Mouse (Mus musculus) neural tube, embryonic 11.5 days (tissue): ENCODE results near the gene Ggcx. TPM values are rescaled to one million over a fixed set of nuclear protein-coding genes. Genes with fewer than 3 reads are reported as not detected.

ENCODE experiments used
- ATAC-seq: fragments of 200-750 bp; cut with Nextera tagmentation; 2 replicates; pipeline ENCODE4 v1.8.0; 2017; ENCODE audit warnings: moderate number of reproducible peaks, mild to moderate bottlenecking, moderate TSS enrichment, moderate library complexity; ENCODE audit not compliant: insufficient read depth, low FRiP score, low TSS enrichment
- DNase-seq: peaks from one replicate; pipeline ENCODE4 v3.0.0-alpha.2; 2015; ENCODE audit warnings: low spot score
- H3K27ac ChIP-seq: fragments of 300-500 bp; sonication (generic); 2 replicates; pipeline ENCODE4 v1.5.1; 2014; ENCODE audit warnings: low read depth, mild to moderate bottlenecking, low read length
- H3K27me3 ChIP-seq: fragments of 300-500 bp; sonication (generic); 2 replicates; pipeline ENCODE4 v1.6.1; 2014; ENCODE audit warnings: mild to moderate bottlenecking, low read length, mixed read lengths; ENCODE audit not compliant: control insufficient read depth, insufficient read depth
- H3K36me3 ChIP-seq: fragments of 300-500 bp; sonication (generic); 2 replicates; pipeline ENCODE4 v1.6.1; 2014; ENCODE audit warnings: mild to moderate bottlenecking, low read length, moderate library complexity, mixed read lengths; ENCODE audit not compliant: control insufficient read depth, insufficient read depth
- H3K4me1 ChIP-seq: fragments of 300-500 bp; sonication (generic); 2 replicates; pipeline ENCODE4 v1.6.1; 2014; ENCODE audit warnings: low read length, mixed read lengths; ENCODE audit not compliant: control insufficient read depth, insufficient read depth
- H3K4me2 ChIP-seq: fragments of 300-500 bp; sonication (generic); 2 replicates; pipeline ENCODE4 v1.6.1; 2014; ENCODE audit warnings: low read depth, mild to moderate bottlenecking, moderate library complexity
- H3K4me3 ChIP-seq: fragments of 300-500 bp; sonication (generic); 2 replicates; pipeline ENCODE4 v1.5.1; 2014; ENCODE audit warnings: low read depth, low read length
- H3K9ac ChIP-seq: fragments of 300-500 bp; sonication (generic); 2 replicates; pipeline ENCODE4 v1.6.1; 2014; ENCODE audit warnings: mild to moderate bottlenecking, low read length
- H3K9me3 ChIP-seq: fragments of 300-500 bp; sonication (generic); 2 replicates; pipeline ENCODE4 v1.6.1; 2016; ENCODE audit warnings: low read length; ENCODE audit not compliant: control insufficient read depth
- WGBS: fragments of 180-500 bp; shearing (Covaris S2); extraction: QIAGEN DNeasy Blood & Tissue Kit; methylation state at CpG from one replicate; pipeline ENCODE4 v1.1.7; 2014; 5-methylcytosine and 5-hydroxymethylcytosine counted together
- polyA plus RNA-seq: library from polyadenylated mRNA; unstranded; fragments of >200 nt; fragmentation: Nextera tagmentation; extraction: Ambion mirVana; gene quantifications from 2 replicates; pipeline ENCODE4 v1.2.1, GENCODE M21; 2014

Ggcx gene
- polyA plus RNA-seq = 11.2 and 14.7 TPM in 2 replicates

- H3K9ac ChIP-seq = peak within 1 kb of the TSS; percentile 77
- ATAC-seq (peak; percentile 95), DNase-seq (peak; percentile 98)
- H3K27me3 ChIP-seq = no peaks in the 10 kb centered on the region
- H3K4me1 ChIP-seq = peaks cover 2% of the 10 kb centered on the region; the same call in 1 of the 2 replicates
- no peaks in the 10 kb centered on the region; the same call in 1 of the 2 replicates for H3K36me3 ChIP-seq
- H3K9me3 ChIP-seq = no peaks in the 10 kb centered on the region
- H3K4me3 ChIP-seq = peak within 1 kb of the TSS; percentile 68
- peak within 1 kb of the TSS; percentile 53 for H3K4me2 ChIP-seq
- 2% methylated on average over 33 of the region's 33 CpGs for WGBS
- no peak within 1 kb of the TSS for H3K27ac ChIP-seq
Observed at GRCm38 (mm10) chr6:72414076-72414756, at the start of gene Ggcx. Ggcx (plus strand) TSS chr6:72414308.

GRCm38 (mm10) chr6:72364985-72365384, 49.1 kb upstream of the Ggcx start:
- no peak for ATAC-seq
- Histone ChIP-seq H3K9me3 (no peaks in the 10 kb centered on the region), H3K27me3 (no peaks in the 10 kb centered on the region), H3K9ac (no peak overlapping the region), H3K4me2 (no peak overlapping the region), H3K4me1 (peaks cover 3% of the 10 kb centered on the region), H3K27ac (no peak overlapping the region), H3K36me3 (no peaks in the 10 kb centered on the region), H3K4me3 (no peak overlapping the region)
- WGBS = 73% methylated on average over 6 of the region's 6 CpGs
- DNase-seq = no peak

GRCm38 (mm10) chr6:72366304-72366703, 47.8 kb upstream of the Ggcx start:
- no peaks in the 10 kb centered on the region for H3K36me3 ChIP-seq
- ATAC-seq = no peak
- no peak for DNase-seq
- H3K27me3 ChIP-seq = no peaks in the 10 kb centered on the region
- H3K4me1 ChIP-seq = peaks cover 3% of the 10 kb centered on the region
- H3K9ac ChIP-seq = no peak overlapping the region
- no peak overlapping the region for H3K4me3 ChIP-seq
- WGBS = 77% methylated on average over 3 of the region's 3 CpGs
- H3K4me2 ChIP-seq = no peak overlapping the region
- H3K9me3 ChIP-seq = no peaks in the 10 kb centered on the region
- no peak overlapping the region for H3K27ac ChIP-seq

- Histone ChIP-seq H3K9me3 (no peaks in the 10 kb centered on the region), H3K27me3 (no peaks in the 10 kb centered on the region), H3K9ac (no peak within 1 kb of the TSS), H3K4me2 (no peak within 1 kb of the TSS), H3K36me3 (no peaks in the 10 kb centered on the region), H3K27ac (no peak within 1 kb of the TSS), H3K4me3 (no peak within 1 kb of the TSS), H3K4me1 (no peaks in the 10 kb centered on the region)
- WGBS = 79% methylated on average over 4 of the region's 4 CpGs
- DNase-seq (no peak), ATAC-seq (no peak)
Observed at GRCm38 (mm10) chr6:72366844-72367443, 47.2 kb upstream of the Ggcx start, which contains the start of gene Rnf181. Rnf181 (minus strand) TSS chr6:72366956.

DNA sequence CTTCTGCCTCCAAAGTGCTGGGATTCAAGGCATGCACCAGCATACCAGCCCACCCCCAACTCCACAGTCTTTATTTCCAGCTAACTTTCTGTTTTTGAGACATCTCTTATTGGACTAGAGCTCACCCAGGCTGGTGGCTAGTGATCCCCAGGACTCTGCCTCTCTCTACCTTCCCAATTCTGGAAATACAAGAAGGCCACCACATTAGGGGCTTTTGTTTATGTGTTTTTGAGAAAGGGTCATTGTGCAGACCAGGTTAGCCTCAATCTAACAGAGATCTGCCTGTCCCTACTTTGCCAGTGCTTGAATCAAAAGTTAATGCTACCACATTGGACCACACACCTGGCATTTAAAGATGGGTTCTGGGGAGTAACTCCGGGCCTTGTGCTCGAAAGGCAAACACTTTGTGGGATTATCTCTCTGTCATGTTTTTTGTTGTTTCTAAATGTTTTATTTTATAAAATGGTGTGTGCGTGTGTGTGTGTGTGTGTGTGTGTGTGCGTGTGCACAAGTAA, 46.6 kb upstream of the Ggcx start:
- H3K27me3 ChIP-seq = no peaks in the 10 kb centered on the region
- H3K27ac ChIP-seq = no peak overlapping the region
- no peak overlapping the region for H3K9ac ChIP-seq
- H3K4me3 ChIP-seq = no peak overlapping the region
- no peaks in the 10 kb centered on the region for H3K4me1 ChIP-seq
- H3K4me2 ChIP-seq = no peak overlapping the region
- DNase-seq (no peak), ATAC-seq (no peak)
- no peaks in the 10 kb centered on the region for H3K9me3 ChIP-seq
- 87% methylated on average over 4 of the region's 4 CpGs for WGBS
- H3K36me3 ChIP-seq = no peaks in the 10 kb centered on the region

DNA sequence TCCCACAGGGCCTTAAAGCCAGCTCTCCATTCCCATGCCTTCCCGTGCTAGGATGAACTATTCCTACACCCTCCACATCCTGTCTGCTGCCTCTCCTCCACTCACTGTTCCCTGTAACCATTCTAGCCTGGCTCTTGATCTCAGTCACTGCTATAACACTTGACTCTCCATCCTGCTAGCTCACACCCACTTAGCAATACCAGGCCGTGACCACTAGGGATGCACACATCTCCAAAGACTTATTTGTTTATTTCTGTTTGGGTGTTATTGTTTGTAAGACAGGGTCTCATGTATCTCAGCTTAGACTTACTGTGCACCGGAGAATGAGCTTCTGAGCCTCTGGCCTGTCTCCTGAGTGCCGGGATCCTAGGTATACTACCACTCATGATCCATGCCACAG, 44.6 kb upstream of the Ggcx start:
- Histone ChIP-seq H3K4me2 (no peak overlapping the region), H3K27me3 (no peaks in the 10 kb centered on the region), H3K4me3 (no peak overlapping the region), H3K4me1 (no peaks in the 10 kb centered on the region), H3K9ac (no peak overlapping the region), H3K27ac (no peak overlapping the region), H3K9me3 (no peaks in the 10 kb centered on the region), H3K36me3 (no peaks in the 10 kb centered on the region)
- ATAC-seq = no peak
- DNase-seq = no peak
- 82% methylated on average over 4 of the region's 4 CpGs for WGBS

DNA sequence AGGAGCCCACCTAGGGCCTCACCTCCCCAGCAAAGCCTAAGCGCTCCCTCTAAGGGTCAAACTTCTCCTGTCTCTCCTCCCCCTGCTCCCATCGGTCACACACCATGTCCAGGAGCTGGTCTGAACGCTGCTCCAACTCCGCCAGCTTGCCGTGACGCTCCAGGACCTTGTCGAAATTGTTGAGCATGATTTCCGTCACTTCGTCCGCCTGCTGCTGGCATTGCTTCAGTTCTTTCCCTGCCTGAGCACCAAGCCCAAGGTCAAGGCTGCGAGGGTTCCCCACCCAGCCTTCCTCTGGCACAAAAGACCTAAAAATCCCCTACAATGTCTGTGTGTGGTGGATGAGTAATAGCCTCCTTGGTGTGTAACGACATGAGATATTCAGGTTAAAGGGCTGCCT, 44.0 kb upstream of the Ggcx start:
- DNase-seq (no peak), ATAC-seq (no peak)
- Histone ChIP-seq H3K4me3 (no peak overlapping the region), H3K36me3 (no peaks in the 10 kb centered on the region), H3K27ac (no peak overlapping the region), H3K9me3 (no peaks in the 10 kb centered on the region), H3K4me1 (no peaks in the 10 kb centered on the region), H3K27me3 (no peaks in the 10 kb centered on the region), H3K9ac (no peak overlapping the region), H3K4me2 (no peak overlapping the region)
- 85% methylated on average over 12 of the region's 12 CpGs for WGBS

GRCm38 (mm10) chr6:72371147-72371546, 43.0 kb upstream of the Ggcx start:
- Histone ChIP-seq H3K27ac (no peak overlapping the region), H3K4me3 (no peak overlapping the region), H3K9ac (no peak overlapping the region), H3K9me3 (no peaks in the 10 kb centered on the region), H3K36me3 (no peaks in the 10 kb centered on the region), H3K4me2 (no peak overlapping the region), H3K4me1 (no peaks in the 10 kb centered on the region), H3K27me3 (no peaks in the 10 kb centered on the region)
- DNase-seq (no peak), ATAC-seq (no peak)
- 42% methylated on average over 5 of the region's 5 CpGs for WGBS

- Histone ChIP-seq H3K4me3 (no peak overlapping the region), H3K36me3 (no peaks in the 10 kb centered on the region), H3K27me3 (no peaks in the 10 kb centered on the region), H3K9me3 (no peaks in the 10 kb centered on the region), H3K4me2 (no peak overlapping the region), H3K27ac (no peak overlapping the region), H3K4me1 (no peaks in the 10 kb centered on the region), H3K9ac (no peak overlapping the region)
- DNase-seq = no peak
- ATAC-seq = no peak
- 18% methylated on average over 1 of the region's 1 CpGs for WGBS
Observed at GRCm38 (mm10) chr6:72371571-72371970, 42.5 kb upstream of the Ggcx start.
